Mouse (Mus musculus) limb, embryonic 11.5 days (tissue): ENCODE measurements around the gene Dpt. TPM values are rescaled to one million over a fixed set of nuclear protein-coding genes. Genes with fewer than 3 reads are reported as not detected.

Experiments
- ATAC-seq: fragments of 200-750 bp; cut with Nextera tagmentation; 2 replicates; pipeline ENCODE4 v1.8.0; 2017; ENCODE audit warnings: low read depth; ENCODE audit not compliant: insufficient number of reproducible peaks, low FRiP score, low TSS enrichment
- DNase-seq: peaks from one replicate; pipeline ENCODE4 v3.0.0-alpha.2; 2015; ENCODE audit warnings: low spot score
- H3K27ac ChIP-seq: fragments of 300-500 bp; sonication (generic); replicated peaks from 2 replicates; pipeline ENCODE4 v1.5.1; 2014; ENCODE audit warnings: low read depth, mild to moderate bottlenecking, low read length
- H3K27me3 ChIP-seq: fragments of 300-500 bp; sonication (generic); 2 replicates; pipeline ENCODE4 v1.6.1; 2014; ENCODE audit warnings: mild to moderate bottlenecking, low read length, mixed read lengths; ENCODE audit not compliant: control insufficient read depth, insufficient read depth
- H3K36me3 ChIP-seq: fragments of 300-500 bp; sonication (generic); 2 replicates; pipeline ENCODE4 v1.6.1; 2014; ENCODE audit warnings: mild to moderate bottlenecking, low read length, moderate library complexity, mixed read lengths; ENCODE audit not compliant: control insufficient read depth, insufficient read depth
- H3K4me1 ChIP-seq: fragments of 300-500 bp; sonication (generic); 2 replicates; pipeline ENCODE4 v1.6.1; 2014; ENCODE audit warnings: low read length, mixed read lengths; ENCODE audit not compliant: control insufficient read depth, insufficient read depth
- H3K4me2 ChIP-seq: fragments of 300-500 bp; sonication (generic); 2 replicates; pipeline ENCODE4 v1.6.1; 2014; ENCODE audit warnings: low read depth, mild to moderate bottlenecking, moderate library complexity; ENCODE audit not compliant: severe bottlenecking
- H3K4me3 ChIP-seq: fragments of 300-500 bp; sonication (generic); 2 replicates; pipeline ENCODE4 v1.5.1; 2014; ENCODE audit warnings: low read depth, low read length
- H3K9ac ChIP-seq: fragments of 300-500 bp; sonication (generic); 2 replicates; pipeline ENCODE4 v1.6.1; 2014; ENCODE audit warnings: mild to moderate bottlenecking, low read length
- H3K9me3 ChIP-seq: fragments of 300-500 bp; sonication (generic); 2 replicates; pipeline ENCODE4 v1.6.1; 2016; ENCODE audit warnings: low read length; ENCODE audit not compliant: control insufficient read depth
- WGBS: fragments of 180-500 bp; shearing (Covaris S2); extraction: QIAGEN DNeasy Blood & Tissue Kit; methylation state at CpG from one replicate; pipeline ENCODE4 v1.1.7; 2014; 5-methylcytosine and 5-hydroxymethylcytosine counted together
- polyA plus RNA-seq: library from polyadenylated mRNA; unstranded; fragments of >200 nt; fragmentation: Nextera tagmentation; extraction: Ambion mirVana; gene quantifications from 2 replicates; pipeline ENCODE4 v1.2.1, GENCODE M21; 2014

Gene Dpt
- 0.11 and 0.14 TPM in 2 replicates for polyA plus RNA-seq

DNA sequence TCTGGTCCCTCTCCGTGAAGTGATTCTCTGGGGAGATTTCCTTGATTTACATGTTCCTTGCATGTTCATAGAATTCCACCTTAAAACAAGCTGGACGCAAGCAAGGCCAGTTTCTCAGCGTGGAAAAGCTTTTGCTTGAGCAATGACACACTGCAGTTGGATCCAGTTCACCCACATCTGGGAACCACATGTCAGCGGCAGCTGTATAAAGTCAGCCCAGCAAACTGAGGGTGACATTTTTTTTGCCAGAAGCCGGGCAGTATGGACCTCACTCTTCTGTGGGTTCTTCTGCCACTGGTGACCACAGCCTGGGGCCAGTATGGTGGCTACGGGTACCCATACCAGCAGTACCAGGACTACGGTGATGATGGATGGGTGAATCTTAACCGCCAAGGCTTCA, at the start of gene Dpt:
TSS of gene Dpt (plus strand) at position 174 of the 400 bp plus-strand sequence.
- Histone ChIP-seq H3K36me3 (no peaks in the 10 kb centered on the region), H3K4me2 (no peak within 1 kb of the TSS), H3K9ac (no peak within 1 kb of the TSS), H3K4me1 (no peaks in the 10 kb centered on the region), H3K4me3 (no peak within 1 kb of the TSS), H3K27ac (no peak within 1 kb of the TSS), H3K27me3 (no peaks in the 10 kb centered on the region), H3K9me3 (no peaks in the 10 kb centered on the region)
- DNase-seq (peak; percentile 54), ATAC-seq (no peak)
- 60% methylated on average over 8 of the region's 8 CpGs for WGBS

DNA sequence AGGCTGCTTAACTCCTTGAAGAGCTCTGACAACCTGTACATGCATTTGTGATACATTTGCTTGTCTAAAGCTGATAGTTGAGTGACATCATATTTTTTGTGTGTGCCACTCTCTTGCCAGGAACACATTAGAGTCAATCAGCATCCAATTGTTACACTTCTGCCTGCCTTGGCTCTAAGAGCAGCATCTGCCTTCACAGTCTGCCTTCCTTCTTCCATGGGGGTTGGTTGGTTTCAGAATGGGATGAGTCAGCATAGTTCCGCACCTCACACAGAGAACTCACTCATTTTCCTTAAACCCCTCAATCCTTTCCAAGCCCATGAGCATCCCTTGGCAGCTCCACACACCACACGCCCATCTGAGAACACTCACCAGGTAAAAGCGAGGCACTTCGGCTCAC, 42.7 kb upstream of the Dpt start:
- Histone ChIP-seq H3K9me3 (no peaks in the 10 kb centered on the region), H3K27me3 (no peaks in the 10 kb centered on the region), H3K4me3 (no peak overlapping the region), H3K36me3 (no peaks in the 10 kb centered on the region), H3K4me2 (no peak overlapping the region), H3K4me1 (no peaks in the 10 kb centered on the region), H3K9ac (no peak overlapping the region), H3K27ac (no peak overlapping the region)
- WGBS: 99% methylated on average over 4 of the region's 4 CpGs
- no peak for DNase-seq
- no peak for ATAC-seq

DNA sequence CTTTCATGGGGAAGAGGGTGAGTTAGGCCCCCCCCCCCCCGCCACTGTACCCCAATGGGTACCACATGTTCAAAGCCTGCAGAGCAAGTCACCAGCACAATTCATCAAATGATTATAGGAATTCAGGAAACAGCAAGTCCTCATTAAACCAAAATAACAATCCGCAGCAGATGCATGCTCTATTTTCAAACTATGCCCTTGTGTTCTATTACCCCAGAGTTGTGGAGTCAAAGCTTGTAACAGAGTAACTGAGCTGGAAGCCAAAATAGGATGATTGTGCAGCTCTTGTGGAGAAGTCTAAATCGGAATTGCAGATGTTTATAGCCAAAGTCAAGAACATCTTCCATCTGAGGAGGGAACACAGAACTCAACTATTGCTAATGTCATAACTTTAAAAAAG, 40.8 kb upstream of the Dpt start:
- ATAC-seq (no peak), DNase-seq (no peak)
- Histone ChIP-seq H3K4me3 (no peak overlapping the region), H3K4me1 (no peaks in the 10 kb centered on the region), H3K9ac (no peak overlapping the region), H3K4me2 (no peak overlapping the region), H3K36me3 (no peaks in the 10 kb centered on the region), H3K27me3 (no peaks in the 10 kb centered on the region), H3K27ac (no peak overlapping the region), H3K9me3 (no peaks in the 10 kb centered on the region)
- 89% methylated on average over 3 of the region's 3 CpGs for WGBS

DNA sequence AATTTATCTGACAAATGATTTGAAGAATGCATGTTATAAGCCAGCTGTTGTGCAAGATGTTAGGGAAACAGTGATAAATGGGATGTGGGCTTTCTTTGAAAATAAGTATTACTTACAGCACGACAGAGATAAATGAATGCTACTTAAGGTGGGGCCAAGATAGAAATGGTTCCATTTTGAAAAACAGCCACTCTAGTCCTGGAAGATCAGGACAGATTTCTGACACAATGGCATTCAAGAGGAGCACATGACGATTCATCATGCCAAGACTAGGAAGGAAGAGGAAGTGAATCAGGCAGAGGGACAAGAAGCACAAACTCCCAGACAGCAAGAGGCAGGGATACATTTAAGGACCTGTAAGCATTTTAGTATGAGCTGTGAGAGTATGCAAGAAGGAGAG, 39.5 kb upstream of the Dpt start:
- Histone ChIP-seq H3K27ac (no peak overlapping the region), H3K4me1 (no peaks in the 10 kb centered on the region), H3K9me3 (no peaks in the 10 kb centered on the region), H3K36me3 (no peaks in the 10 kb centered on the region), H3K4me3 (no peak overlapping the region), H3K27me3 (no peaks in the 10 kb centered on the region), H3K4me2 (no peak overlapping the region), H3K9ac (no peak overlapping the region)
- WGBS: 71% methylated on average over 2 of the region's 2 CpGs
- ATAC-seq (no peak), DNase-seq (no peak)

DNA sequence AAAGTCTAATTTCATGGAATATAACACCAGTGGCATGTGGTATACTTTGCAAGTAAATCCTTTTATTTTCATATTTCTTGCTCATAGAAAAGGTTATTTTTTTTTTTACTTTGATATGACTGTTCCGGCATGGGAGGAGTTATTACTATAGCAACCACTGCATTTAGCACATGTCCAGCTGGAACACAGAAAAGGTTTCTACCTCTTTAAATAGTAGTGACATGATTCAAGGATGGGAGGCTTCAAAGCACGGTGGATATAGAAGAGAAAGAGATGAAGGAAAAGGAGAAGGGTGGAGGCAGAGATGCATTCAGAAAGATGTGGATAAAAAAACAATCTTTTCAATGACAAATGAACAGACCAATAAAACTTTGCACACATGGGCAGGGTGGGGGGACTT, 38.0 kb upstream of the Dpt start:
- H3K9me3 ChIP-seq: no peaks in the 10 kb centered on the region
- H3K27ac ChIP-seq: no peak overlapping the region
- DNase-seq (no peak), ATAC-seq (no peak)
- no peak overlapping the region for H3K4me3 ChIP-seq
- 88% methylated on average over 2 of the region's 2 CpGs for WGBS
- no peaks in the 10 kb centered on the region for H3K27me3 ChIP-seq
- no peak overlapping the region for H3K4me2 ChIP-seq
- H3K9ac ChIP-seq: no peak overlapping the region
- no peaks in the 10 kb centered on the region for H3K36me3 ChIP-seq
- H3K4me1 ChIP-seq: no peaks in the 10 kb centered on the region

DNA sequence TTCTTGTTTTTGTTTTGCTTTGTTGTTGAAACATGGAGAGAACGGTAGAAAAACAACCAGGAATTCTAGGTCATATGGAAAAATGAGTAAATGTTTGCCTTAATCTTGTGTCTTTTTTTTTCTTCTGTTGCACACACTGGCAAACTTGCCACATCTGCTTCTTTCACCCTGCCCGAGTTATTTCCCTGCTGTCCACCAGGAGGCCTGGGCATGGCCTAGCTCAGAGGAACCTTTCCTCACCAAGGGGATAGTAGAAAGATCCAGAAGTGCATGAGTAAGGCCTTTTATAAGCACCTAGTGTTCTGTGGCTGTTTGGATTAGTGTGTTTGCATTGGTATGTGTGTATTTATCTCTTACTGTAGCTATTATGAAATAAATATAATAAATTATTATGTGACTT, 34.2 kb upstream of the Dpt start:
- WGBS: 66% methylated on average over 2 of the region's 2 CpGs
- Histone ChIP-seq H3K27me3 (no peaks in the 10 kb centered on the region), H3K9ac (no peak overlapping the region), H3K27ac (no peak overlapping the region), H3K4me3 (no peak overlapping the region), H3K9me3 (no peaks in the 10 kb centered on the region), H3K4me1 (no peaks in the 10 kb centered on the region), H3K36me3 (no peaks in the 10 kb centered on the region), H3K4me2 (no peak overlapping the region)
- ATAC-seq (no peak), DNase-seq (no peak)

DNA sequence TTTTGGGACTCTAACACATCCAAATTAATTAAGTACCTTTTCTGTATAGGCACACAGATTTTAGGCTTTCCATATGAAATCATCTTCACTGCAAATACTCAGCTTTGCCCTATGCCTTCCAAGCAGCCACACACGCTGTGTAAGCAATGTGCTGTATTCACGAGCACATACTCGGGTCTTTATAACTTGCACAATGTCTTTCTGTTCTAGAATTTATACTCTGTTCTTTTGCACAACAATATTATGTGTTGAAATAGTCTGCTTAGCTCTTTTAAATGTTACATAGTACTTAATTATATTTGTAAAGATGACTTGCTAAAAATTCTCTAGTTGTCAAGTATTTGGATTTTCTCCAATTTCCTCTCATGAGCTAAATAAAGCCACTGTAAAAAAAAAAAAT, 29.8 kb upstream of the Dpt start:
- no peak for ATAC-seq
- Histone ChIP-seq H3K27ac (no peak overlapping the region), H3K4me2 (no peak overlapping the region), H3K9ac (no peak overlapping the region), H3K36me3 (no peaks in the 10 kb centered on the region), H3K27me3 (no peaks in the 10 kb centered on the region), H3K4me1 (no peaks in the 10 kb centered on the region), H3K4me3 (no peak overlapping the region), H3K9me3 (no peaks in the 10 kb centered on the region)
- no peak for DNase-seq
- WGBS: 83% methylated on average over 3 of the region's 3 CpGs

DNA sequence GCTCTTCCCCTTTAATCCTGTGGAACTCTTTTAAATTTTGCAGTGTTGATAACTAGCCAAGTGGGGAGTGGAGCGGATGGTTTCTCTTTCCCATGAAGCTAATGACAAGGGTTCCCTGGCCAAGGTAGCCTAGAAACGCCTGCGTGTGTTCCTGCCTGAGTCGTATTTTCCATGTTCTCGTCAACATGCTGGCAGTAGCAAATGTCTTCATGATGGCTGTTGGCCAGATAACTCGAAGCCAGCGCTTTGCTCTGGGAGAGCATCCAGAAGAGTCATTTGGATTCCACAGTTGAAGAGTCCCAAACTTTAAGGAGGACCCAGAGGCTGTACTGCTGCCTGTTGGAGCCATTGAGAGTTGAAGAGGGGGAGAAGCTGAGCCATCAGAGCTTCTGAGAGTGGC, 25.8 kb upstream of the Dpt start:
- H3K27me3 ChIP-seq: no peaks in the 10 kb centered on the region
- H3K4me3 ChIP-seq: no peak overlapping the region
- no peak for DNase-seq
- H3K9ac ChIP-seq: no peak overlapping the region
- H3K9me3 ChIP-seq: no peaks in the 10 kb centered on the region
- no peak overlapping the region for H3K27ac ChIP-seq
- no peak for ATAC-seq
- no peaks in the 10 kb centered on the region for H3K4me1 ChIP-seq
- 87% methylated on average over 7 of the region's 7 CpGs for WGBS
- no peaks in the 10 kb centered on the region for H3K36me3 ChIP-seq
- H3K4me2 ChIP-seq: no peak overlapping the region

DNA sequence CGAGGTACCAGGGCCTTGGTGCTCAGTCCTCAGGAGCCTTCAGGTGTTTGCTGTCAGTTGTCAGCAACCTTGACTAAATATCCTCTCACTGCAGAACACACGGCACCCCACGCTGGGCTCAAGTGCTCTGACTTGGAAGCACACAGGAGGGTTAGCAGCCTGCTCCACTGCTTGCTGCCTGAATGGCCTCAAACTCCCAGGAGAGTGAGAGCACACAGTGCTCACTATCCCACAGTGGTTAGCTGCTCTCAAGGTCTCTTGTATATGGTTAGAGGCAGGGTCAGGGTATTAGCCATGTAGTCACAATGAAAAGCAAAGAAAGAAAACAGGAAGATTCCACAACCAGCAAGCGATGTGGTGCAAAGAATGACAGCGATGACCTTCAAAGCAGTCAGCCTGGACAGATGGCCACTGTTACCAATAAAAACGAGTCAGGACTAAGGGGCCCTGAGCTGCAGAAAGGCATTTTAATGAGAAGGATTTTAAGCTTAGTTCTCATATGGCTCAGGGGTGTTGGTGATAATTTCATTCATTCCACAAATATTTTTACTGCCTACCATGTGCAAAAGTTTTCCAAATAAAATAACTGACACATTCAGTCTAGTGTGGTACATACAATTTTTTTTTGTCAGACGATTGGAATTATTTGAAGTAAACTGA, 15.5 kb upstream of the Dpt start:
- Histone ChIP-seq H3K4me3 (no peak overlapping the region), H3K27me3 (no peaks in the 10 kb centered on the region), H3K36me3 (no peaks in the 10 kb centered on the region), H3K9me3 (no peaks in the 10 kb centered on the region), H3K9ac (no peak overlapping the region), H3K4me2 (no peak overlapping the region), H3K4me1 (0 out of 2 replicates have a peak, but pooled peaks cover 4% of the 10 kb centered on the region), H3K27ac (no peak overlapping the region)
- ATAC-seq (no peak), DNase-seq (no peak)
- WGBS: 57% methylated on average over 7 of the region's 7 CpGs
